Comparison of ENCODE assay signal across 9 mouse cellular contexts in the genomic region with DNA sequence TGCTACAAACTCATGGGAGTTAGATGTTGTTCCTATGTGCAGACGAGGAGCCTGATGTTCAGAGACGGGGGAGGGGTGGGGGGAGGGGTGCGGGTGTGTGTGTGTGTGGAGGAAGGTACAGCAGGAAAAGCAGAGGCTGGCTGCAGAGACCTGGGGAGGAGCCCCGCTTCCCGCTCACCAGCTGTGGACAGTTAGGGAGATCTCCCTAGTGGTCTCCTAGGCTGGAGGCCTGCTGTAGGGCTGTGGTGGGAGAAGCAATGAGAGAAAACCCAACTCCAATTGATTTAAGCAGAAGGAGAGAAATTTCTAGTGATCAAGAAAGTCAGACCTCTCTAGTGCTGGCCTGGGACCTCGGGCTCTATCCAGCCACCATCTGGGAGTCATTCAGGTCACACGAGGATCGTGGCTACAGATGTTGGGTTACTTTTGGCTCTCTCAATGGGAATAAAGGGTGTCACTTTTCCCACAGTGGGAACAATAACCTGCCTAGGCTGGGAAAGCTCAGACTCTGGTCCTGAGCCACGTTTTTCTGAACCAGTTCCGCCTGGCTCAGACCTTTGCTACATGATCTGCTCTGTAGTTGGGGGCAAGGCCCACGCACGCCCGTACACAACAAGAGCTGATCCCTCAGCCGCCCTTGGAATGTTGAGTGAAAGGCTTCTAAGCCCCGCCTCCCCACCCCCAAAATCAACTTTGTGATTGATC. TPM values are rescaled to one million over a fixed set of nuclear protein-coding genes. Genes with fewer than 3 reads are reported as not detected.
DNase-seq lines count a peak whose midpoint lies in the region; ATAC-seq lines count a peak whose summit lies in the region.
"Had no signal": no experiment of that assay in that cellular context is flagged by ENCODE, and none has a peak within 500 bp of the region (broad histone marks: within the 10 kb centered on the region; RNA-seq: fewer than 3 reads in every experiment).

No protein-coding gene starts in this region.

- WGBS in embryonic facial prominence, embryonic 14.5 days = 20% methylated on average over 15 of the region's 15 CpGs
- 44% methylated on average over 15 of the region's 15 CpGs for WGBS in hindbrain, embryonic 13.5 days

- H3K9ac ChIP-seq in embryonic facial prominence, embryonic 14.5 days (ENCODE audit: low read depth, low read length) = no peak overlapping the region
- H3K9ac ChIP-seq in hindbrain, embryonic 13.5 days = no peak overlapping the region

- ATAC-seq in embryonic facial prominence, embryonic 14.5 days (ENCODE audit: low read depth) = peak; percentile 86
- peak; percentile 43; the same call in 1 of the 2 replicates for ATAC-seq in hindbrain, embryonic 13.5 days (ENCODE audit: low FRiP score)

- H3K4me1 ChIP-seq in embryonic facial prominence, embryonic 14.5 days (ENCODE audit: control insufficient read depth, insufficient read depth, low read length) = peaks cover 22% of the 10 kb centered on the region
- H3K4me1 ChIP-seq in hindbrain, embryonic 13.5 days (replicated peaks) = no peaks in the 10 kb centered on the region

- no peaks in the 10 kb centered on the region for H3K36me3 ChIP-seq in embryonic facial prominence, embryonic 14.5 days (ENCODE audit: control insufficient read depth, insufficient read depth, low read length)
- no peaks in the 10 kb centered on the region for H3K36me3 ChIP-seq in hindbrain, embryonic 13.5 days

- no peaks in the 10 kb centered on the region for H3K9me3 ChIP-seq in embryonic facial prominence, embryonic 14.5 days (ENCODE audit: control insufficient read depth, low read length)
- H3K9me3 ChIP-seq in hindbrain, embryonic 13.5 days = no peaks in the 10 kb centered on the region

- H3K27me3 ChIP-seq in embryonic facial prominence, embryonic 14.5 days (replicated peaks; ENCODE audit: control insufficient read depth, insufficient read depth, low read length) = no peaks in the 10 kb centered on the region
- H3K27me3 ChIP-seq in hindbrain, embryonic 13.5 days = no peaks in the 10 kb centered on the region

- H3K4me2 ChIP-seq in embryonic facial prominence, embryonic 14.5 days (ENCODE audit: low read depth, low read length) = no peak overlapping the region
- no peak overlapping the region for H3K4me2 ChIP-seq in hindbrain, embryonic 13.5 days

- H3K27ac ChIP-seq in embryonic facial prominence, embryonic 14.5 days (replicated peaks; ENCODE audit: low read depth, low read length) = peak overlapping the region; percentile 47
- H3K27ac ChIP-seq in hindbrain, embryonic 13.5 days = no peak overlapping the region

- peak; percentile 10 for DNase-seq in kidney, postnatal 14 days
- no peak for DNase-seq in kidney, adult 18-20 months
- peak; percentile 60 for DNase-seq in embryonic facial prominence, embryonic 14.5 days (ENCODE audit: low spot score)
- DNase-seq in lung, postnatal 36 days = peak; percentile 16
- DNase-seq in frontal cortex, postnatal 36 days (ENCODE audit: low spot score in 2 of 2) = no peak
- DNase-seq in adrenal gland, adult 2 months = no peak
- DNase-seq: cerebellum, adult 2 months had no signal

- H3K4me3 ChIP-seq in embryonic facial prominence, embryonic 14.5 days (ENCODE audit: low read depth, low read length) = no peak overlapping the region
- H3K4me3 ChIP-seq in hindbrain, embryonic 13.5 days = no peak overlapping the region

RNA-seq across cellular contexts. Expression of a gene that starts 36.8 kb away (rescaled TPM):
- not detected in 2 replicates for polyA plus RNA-seq in embryonic facial prominence, embryonic 14.5 days (2014; fragmentation: Nextera tagmentation; extraction: Ambion mirVana)
- polyA plus RNA-seq in hindbrain, embryonic 13.5 days (2015; fragmentation: Nextera tagmentation; extraction: Ambion mirVana) = not detected in 2 replicates
- 1 to 10 TPM in 1 of 2 experiments, under 1 TPM in 1; 0.14 to 5.4 TPM for total RNA-seq in adrenal gland, adult 2 months (2021)
- polyA plus RNA-seq in adrenal gland, adult 2 months (2012; rRNA removed) = 0.03 and 0.33 TPM in 2 replicates
- total RNA-seq: hematopoietic stem cell, adult 5-6 weeks had no signal

Comparison
In these comparisons a context has a peak if more than half of its experiments do, and no peak if none do; other contexts are left out.
1. DNase-seq: peak in kidney, postnatal 14 days (single experiment), embryonic facial prominence, embryonic 14.5 days (single experiment) and lung, postnatal 36 days (single experiment); none in kidney, adult 18-20 months (single experiment), frontal cortex, postnatal 36 days (0 of 2) and adrenal gland, adult 2 months (single experiment).